Comparison of ENCODE assay signal across 8 mouse cellular contexts in the genomic region with DNA sequence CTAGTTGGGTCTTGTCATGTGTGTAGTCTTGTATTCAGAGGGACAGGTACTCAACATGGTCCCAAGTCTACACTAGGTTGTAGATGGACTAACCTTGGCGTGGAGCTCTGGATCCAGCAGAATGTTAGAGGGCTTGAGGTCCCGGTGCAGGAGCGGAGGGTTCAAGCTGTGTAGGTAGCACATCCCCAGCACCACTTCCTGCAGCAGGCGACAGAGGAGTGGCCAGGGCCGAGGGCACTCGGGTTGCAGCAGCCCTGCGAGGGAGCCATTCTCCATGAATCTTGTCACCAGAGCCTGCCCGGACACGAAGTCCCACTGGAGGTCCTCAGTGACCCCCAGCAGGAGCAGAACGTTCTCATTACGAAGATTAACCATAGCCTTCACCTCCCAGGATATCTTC. TPM values are rescaled to one million over a fixed set of nuclear protein-coding genes. Genes with fewer than 3 reads are reported as not detected.
A peak's percentile ranks its signal among the peaks of the same experiment; 100 is the strongest.
DNase-seq lines count a peak whose midpoint lies in the region; ATAC-seq lines count a peak whose summit lies in the region.

No protein-coding gene starts in this region.

- no peak overlapping the region for H3K27ac ChIP-seq in forebrain, embryonic 12.5 days
- H3K27ac ChIP-seq in forebrain, embryonic 13.5 days, result no peak overlapping the region
- no peak overlapping the region for H3K27ac ChIP-seq in limb, embryonic 12.5 days
- H3K27ac ChIP-seq in stomach, embryonic 16.5 days (ENCODE audit: low read length), result no peak overlapping the region

- peaks cover 80% of the 10 kb centered on the region for H3K27me3 ChIP-seq in forebrain, embryonic 12.5 days
- peaks cover 78% of the 10 kb centered on the region for H3K27me3 ChIP-seq in forebrain, embryonic 13.5 days
- H3K27me3 ChIP-seq in limb, embryonic 12.5 days, result peaks cover 69% of the 10 kb centered on the region
- H3K27me3 ChIP-seq in stomach, embryonic 16.5 days (ENCODE audit: control insufficient read depth, insufficient read depth, low read length), result 0 out of 2 replicates have a peak, but pooled peaks cover 8% of the 10 kb centered on the region

- no peaks in the 10 kb centered on the region for H3K36me3 ChIP-seq in forebrain, embryonic 12.5 days (replicated peaks)
- H3K36me3 ChIP-seq in forebrain, embryonic 13.5 days (ENCODE audit: poor library complexity, severe bottlenecking), result no peaks in the 10 kb centered on the region
- H3K36me3 ChIP-seq in limb, embryonic 12.5 days, result 0 out of 2 replicates have a peak, but pooled peaks cover 5% of the 10 kb centered on the region
- H3K36me3 ChIP-seq in stomach, embryonic 16.5 days (ENCODE audit: control insufficient read depth, insufficient read depth, low read length), result no peaks in the 10 kb centered on the region

- WGBS in forebrain, embryonic 12.5 days, result 40% methylated on average over 11 of the region's 11 CpGs
- WGBS in forebrain, embryonic 13.5 days, result 39% methylated on average over 11 of the region's 11 CpGs
- 38% methylated on average over 11 of the region's 11 CpGs for WGBS in limb, embryonic 12.5 days
- WGBS in stomach, embryonic 16.5 days, result 42% methylated on average over 11 of the region's 11 CpGs

- no peak for ATAC-seq in forebrain, embryonic 12.5 days (ENCODE audit: low FRiP score)
- ATAC-seq in forebrain, embryonic 13.5 days, result no peak
- ATAC-seq in limb, embryonic 12.5 days (ENCODE audit: insufficient number of reproducible peaks, insufficient read depth, low FRiP score, low TSS enrichment, low read depth), result no peak
- ATAC-seq in stomach, embryonic 16.5 days (ENCODE audit: insufficient read depth, low FRiP score), result no peak

- H3K9me3 ChIP-seq in forebrain, embryonic 12.5 days, result no peaks in the 10 kb centered on the region
- H3K9me3 ChIP-seq in forebrain, embryonic 13.5 days (replicated peaks), result no peaks in the 10 kb centered on the region
- H3K9me3 ChIP-seq in limb, embryonic 12.5 days, result no peaks in the 10 kb centered on the region
- H3K9me3 ChIP-seq in stomach, embryonic 16.5 days (replicated peaks; ENCODE audit: control insufficient read depth, low read length), result no peaks in the 10 kb centered on the region

- H3K4me1 ChIP-seq in forebrain, embryonic 12.5 days, result peaks cover 16% of the 10 kb centered on the region
- H3K4me1 ChIP-seq in forebrain, embryonic 13.5 days, result peaks cover 17% of the 10 kb centered on the region
- peaks cover 19% of the 10 kb centered on the region for H3K4me1 ChIP-seq in limb, embryonic 12.5 days (replicated peaks)
- H3K4me1 ChIP-seq in stomach, embryonic 16.5 days (ENCODE audit: control insufficient read depth, insufficient read depth, low read length), result peaks cover 17% of the 10 kb centered on the region; the same call in 1 of the 2 replicates

- no peak overlapping the region; the same call in 1 of the 2 replicates for H3K4me2 ChIP-seq in forebrain, embryonic 12.5 days
- H3K4me2 ChIP-seq in forebrain, embryonic 13.5 days, result no peak overlapping the region
- H3K4me2 ChIP-seq in limb, embryonic 12.5 days, result peak overlapping the region; percentile 76
- H3K4me2 ChIP-seq in stomach, embryonic 16.5 days (ENCODE audit: low read depth, low read length), result peak overlapping the region; percentile 72

- peak; percentile 0 for DNase-seq in ovary, postnatal 10 days (ENCODE audit: low spot score)
- DNase-seq in ovary, adult 18-20 months (ENCODE audit: low spot score), result no peak
- no peak for DNase-seq in adrenal gland, postnatal 10 days
- DNase-seq in urinary bladder, adult 18-20 months (ENCODE audit: low spot score in 2 of 2), result no peak

- H3K9ac ChIP-seq in forebrain, embryonic 12.5 days, result no peak overlapping the region
- no peak overlapping the region for H3K9ac ChIP-seq in forebrain, embryonic 13.5 days
- H3K9ac ChIP-seq in limb, embryonic 12.5 days (replicated peaks), result no peak overlapping the region
- H3K9ac ChIP-seq in stomach, embryonic 16.5 days (ENCODE audit: low read length), result peak overlapping the region; percentile 71; the same call in 1 of the 2 replicates

- peak overlapping the region; percentile 28 for H3K4me3 ChIP-seq in forebrain, embryonic 12.5 days (replicated peaks)
- H3K4me3 ChIP-seq in forebrain, embryonic 13.5 days, result no peak overlapping the region
- peak overlapping the region; percentile 46 for H3K4me3 ChIP-seq in limb, embryonic 12.5 days (replicated peaks)
- peak overlapping the region; percentile 51 for H3K4me3 ChIP-seq in stomach, embryonic 16.5 days (replicated peaks; ENCODE audit: low read length)

RNA-seq across cellular contexts. Expression of gene Ripk3, which starts 0.9 kb away (rescaled TPM):
- polyA plus RNA-seq in forebrain, embryonic 12.5 days (2016; fragmentation: Nextera tagmentation; extraction: Ambion mirVana), result 5.1 and 5.9 TPM in 2 replicates
- polyA plus RNA-seq in forebrain, embryonic 13.5 days (2015; fragmentation: Nextera tagmentation; extraction: Ambion mirVana), result 2.1 and 2.4 TPM in 2 replicates
- 25.2 and 36.4 TPM in 2 replicates for polyA plus RNA-seq in limb, embryonic 12.5 days (2016; fragmentation: Nextera tagmentation; extraction: Ambion mirVana)
- 32.7 and 34.4 TPM in 2 replicates for polyA plus RNA-seq in stomach, embryonic 16.5 days (2015; fragmentation: Nextera tagmentation; extraction: Ambion mirVana)
- total RNA-seq in adrenal gland, postnatal 10 days (2021), result 1 to 10 TPM; 8.3 to 9.1 TPM

RNA-seq across cellular contexts. Expression of gene Adcy4, which starts 3.8 kb away (rescaled TPM):
- 5.5 and 6.0 TPM in 2 replicates for polyA plus RNA-seq in forebrain, embryonic 12.5 days (2016; fragmentation: Nextera tagmentation; extraction: Ambion mirVana)
- 3.6 and 5.4 TPM in 2 replicates for polyA plus RNA-seq in forebrain, embryonic 13.5 days (2015; fragmentation: Nextera tagmentation; extraction: Ambion mirVana)
- 17.7 and 19.9 TPM in 2 replicates for polyA plus RNA-seq in limb, embryonic 12.5 days (2016; fragmentation: Nextera tagmentation; extraction: Ambion mirVana)
- 7.7 and 8.2 TPM in 2 replicates for polyA plus RNA-seq in stomach, embryonic 16.5 days (2015; fragmentation: Nextera tagmentation; extraction: Ambion mirVana)
- 10 to 100 TPM; 10.3 to 12.6 TPM for total RNA-seq in adrenal gland, postnatal 10 days (2021)

RNA-seq across cellular contexts. Expression of gene Ltb4r1, which starts 22.0 kb away (rescaled TPM):
- polyA plus RNA-seq in forebrain, embryonic 12.5 days (2016; fragmentation: Nextera tagmentation; extraction: Ambion mirVana), result 0.13 and 0.19 TPM in 2 replicates
- 0.45 TPM in 1 of 2 replicates, not detected in the other for polyA plus RNA-seq in forebrain, embryonic 13.5 days (2015; fragmentation: Nextera tagmentation; extraction: Ambion mirVana)
- polyA plus RNA-seq in limb, embryonic 12.5 days (2016; fragmentation: Nextera tagmentation; extraction: Ambion mirVana), result 0.26 and 0.68 TPM in 2 replicates
- polyA plus RNA-seq in stomach, embryonic 16.5 days (2015; fragmentation: Nextera tagmentation; extraction: Ambion mirVana), result 2.4 and 4.8 TPM in 2 replicates
- 1 to 10 TPM; 1.4 to 1.6 TPM for total RNA-seq in adrenal gland, postnatal 10 days (2021)

RNA-seq across cellular contexts. Expression of gene Ltb4r2, which starts 26.5 kb away (rescaled TPM):
- polyA plus RNA-seq in forebrain, embryonic 12.5 days (2016; fragmentation: Nextera tagmentation; extraction: Ambion mirVana), result 0.20 and 0.41 TPM in 2 replicates
- polyA plus RNA-seq in forebrain, embryonic 13.5 days (2015; fragmentation: Nextera tagmentation; extraction: Ambion mirVana), result 0.18 and 0.29 TPM in 2 replicates
- 0.58 and 0.73 TPM in 2 replicates for polyA plus RNA-seq in limb, embryonic 12.5 days (2016; fragmentation: Nextera tagmentation; extraction: Ambion mirVana)
- 0.71 and 0.81 TPM in 2 replicates for polyA plus RNA-seq in stomach, embryonic 16.5 days (2015; fragmentation: Nextera tagmentation; extraction: Ambion mirVana)
- under 1 TPM; 0.12 to 0.54 TPM for total RNA-seq in adrenal gland, postnatal 10 days (2021)

RNA-seq across cellular contexts. Expression of gene Cideb, which starts 29.5 kb away (rescaled TPM):
- polyA plus RNA-seq in forebrain, embryonic 12.5 days (2016; fragmentation: Nextera tagmentation; extraction: Ambion mirVana), result 0.40 TPM in 1 of 2 replicates, not detected in the other
- polyA plus RNA-seq in forebrain, embryonic 13.5 days (2015; fragmentation: Nextera tagmentation; extraction: Ambion mirVana), result 0.20 and 0.23 TPM in 2 replicates
- 0.60 TPM in 1 of 2 replicates, not detected in the other for polyA plus RNA-seq in limb, embryonic 12.5 days (2016; fragmentation: Nextera tagmentation; extraction: Ambion mirVana)
- 14.8 and 15.1 TPM in 2 replicates for polyA plus RNA-seq in stomach, embryonic 16.5 days (2015; fragmentation: Nextera tagmentation; extraction: Ambion mirVana)
- 10 to 100 TPM; 14.2 to 23.3 TPM for total RNA-seq in adrenal gland, postnatal 10 days (2021)

Comparison
In these comparisons a context has a peak if more than half of its experiments do, and no peak if none do; other contexts are left out.
1. H3K4me2 ChIP-seq: peak in limb, embryonic 12.5 days (single experiment) and stomach, embryonic 16.5 days (single experiment); none in forebrain, embryonic 12.5 days (single experiment) and forebrain, embryonic 13.5 days (single experiment).